Mouse (Mus musculus) frontal cortex, postnatal 25 days (tissue): ENCODE data around the gene Usp35.

ENCODE experiments used
- DNase-seq, 2 experiments: peaks; one replicate each; pipeline ENCODE4 v3.0.0; 2022; ENCODE audit warnings: low spot score in 2 of 2

The Usp35 gene

DNA sequence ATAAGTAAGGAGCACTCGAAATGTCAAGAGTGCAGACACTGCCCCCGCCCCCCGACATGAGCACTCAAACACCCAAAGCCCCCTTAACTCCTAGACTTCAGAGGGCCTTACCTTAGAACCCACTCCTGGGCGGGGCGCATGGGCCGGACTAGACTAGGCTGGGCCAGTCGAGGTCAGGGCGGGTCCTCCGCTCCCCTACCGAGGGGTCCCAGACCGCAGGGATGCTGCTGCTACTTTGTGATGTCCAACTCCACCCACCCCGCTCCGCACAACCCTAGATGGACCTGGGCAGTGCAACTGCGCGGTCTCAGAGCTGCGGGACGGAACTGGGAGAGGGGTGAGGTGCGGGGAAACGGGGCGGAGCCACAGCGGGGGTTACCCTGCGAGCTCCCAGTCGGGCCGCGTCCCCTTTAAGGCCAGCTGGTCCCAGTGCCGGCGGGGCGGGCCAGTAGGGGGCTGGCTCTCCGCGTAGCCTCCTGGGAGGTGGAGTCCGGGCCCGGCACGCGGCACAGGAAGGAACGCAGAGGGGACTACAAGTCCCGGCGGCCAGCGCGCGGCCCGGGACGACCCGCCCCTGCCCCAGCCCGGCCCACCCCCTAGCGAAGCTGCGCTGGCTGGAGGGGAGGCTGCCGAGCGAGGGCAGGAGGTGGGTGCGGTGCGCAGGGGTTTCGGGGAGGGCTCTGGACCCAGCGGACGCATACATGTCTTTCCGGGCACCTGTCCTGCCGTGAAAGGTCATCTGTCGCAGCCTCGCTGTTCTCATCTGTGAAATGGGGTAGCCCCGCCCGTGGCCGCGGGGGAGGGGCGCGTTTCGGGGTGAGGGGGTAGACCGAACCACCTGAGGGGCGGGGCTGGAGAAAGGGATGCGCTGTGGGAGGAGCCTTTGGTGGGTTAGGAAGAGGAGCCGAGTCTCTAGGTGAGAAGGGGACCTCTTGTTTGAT, at the start of gene Usp35, which contains the start of gene Kctd21:
Gene Usp35 (minus strand): TSS at position 295 of the 941 bp plus-strand sequence.
Gene Kctd21 (plus strand): TSS at position 602 of the 941 bp plus-strand sequence.
- peak; percentile 80 to 91 for DNase-seq

DNA sequence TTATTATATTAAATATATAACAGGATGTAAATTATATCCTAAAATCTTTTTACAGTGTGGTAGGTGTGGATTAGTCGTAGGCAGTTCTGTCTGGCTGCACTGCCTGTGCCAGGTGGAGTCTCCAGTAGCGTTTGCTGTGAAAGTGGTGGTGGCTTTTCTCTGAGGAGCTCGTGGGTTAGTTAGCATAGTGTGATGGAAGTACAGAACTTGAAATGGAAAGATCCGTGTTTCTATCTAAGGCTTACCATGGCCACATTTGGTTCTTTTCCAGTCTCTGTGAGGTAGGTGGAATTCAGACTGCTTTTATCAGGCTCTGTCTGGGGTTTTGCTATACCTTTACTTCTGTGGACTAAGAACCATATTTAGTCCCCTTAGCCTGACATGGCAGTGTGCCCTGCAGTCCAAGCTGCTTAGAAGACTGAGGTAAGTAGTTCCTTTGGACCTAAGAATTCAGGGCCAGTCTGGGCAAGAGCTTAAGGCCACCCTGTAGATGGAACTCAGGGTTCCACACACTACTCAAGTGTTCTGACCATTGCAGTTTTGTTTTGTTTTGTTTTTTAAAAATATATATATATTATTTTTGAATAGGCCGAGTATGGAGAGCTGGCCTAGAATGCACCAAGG, 48.8 kb upstream of the Usp35 start:
- DNase-seq = no peak

DNA sequence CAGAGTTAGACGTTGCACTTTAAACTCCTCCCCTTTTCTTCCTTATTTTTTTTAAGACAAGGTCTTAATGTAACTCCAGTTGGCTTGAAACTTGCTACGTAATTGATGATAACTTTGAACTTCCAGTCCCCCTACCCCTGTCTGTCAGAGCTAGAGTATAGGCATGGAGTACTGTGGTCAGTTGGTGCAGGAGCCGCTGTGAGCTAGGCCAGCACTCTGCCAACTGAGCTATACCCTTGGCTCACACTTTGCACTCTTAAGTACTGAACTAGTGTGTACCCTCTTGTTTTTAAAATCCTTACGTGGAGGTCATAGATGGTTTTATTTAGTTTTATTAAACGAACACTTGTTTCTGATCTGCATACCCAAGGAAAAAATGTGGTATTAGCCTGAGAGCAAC, 47.5 kb upstream of the Usp35 start:
- no peak for DNase-seq

DNA sequence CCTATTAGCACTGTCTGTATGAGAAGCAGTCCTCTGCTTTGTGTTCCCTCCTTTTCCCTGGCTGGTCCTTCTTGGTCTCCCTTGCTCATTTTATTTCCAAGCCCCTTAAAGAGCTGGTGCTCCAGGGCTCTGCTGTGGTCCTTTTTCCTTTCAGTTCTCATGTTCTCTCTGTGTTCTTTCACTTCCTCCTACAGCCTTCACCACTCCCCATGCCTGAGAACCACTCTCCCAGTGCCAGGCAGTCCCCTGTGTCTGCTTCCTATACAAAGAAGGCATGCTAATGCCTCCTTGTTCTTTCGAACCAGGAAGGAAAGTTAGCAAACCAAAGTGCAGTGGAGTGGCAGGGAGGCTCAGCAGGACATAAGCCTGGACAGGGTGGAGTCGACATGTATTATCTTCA, 44.1 kb upstream of the Usp35 start:
- DNase-seq = no peak

DNA sequence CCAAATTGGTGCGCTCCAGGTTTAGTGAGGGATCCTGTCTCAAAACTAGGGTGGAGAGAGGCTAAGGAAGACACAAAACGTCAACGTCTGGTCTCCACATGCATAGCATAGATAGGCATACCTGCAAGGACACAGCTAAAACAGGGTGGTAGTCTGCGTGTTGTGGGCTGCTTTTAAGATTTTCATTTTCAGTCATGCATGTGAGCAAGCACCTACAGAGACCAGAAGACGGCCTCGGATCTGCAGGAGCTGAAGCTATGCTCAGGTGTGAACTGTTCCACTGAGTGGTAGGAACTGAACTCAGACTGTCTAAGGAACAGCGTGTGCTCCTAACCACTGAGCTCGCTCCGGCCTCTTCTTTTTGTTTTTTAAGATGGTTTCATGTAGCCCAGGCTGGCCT, 43.3 kb upstream of the Usp35 start:
- no peak for DNase-seq

DNA sequence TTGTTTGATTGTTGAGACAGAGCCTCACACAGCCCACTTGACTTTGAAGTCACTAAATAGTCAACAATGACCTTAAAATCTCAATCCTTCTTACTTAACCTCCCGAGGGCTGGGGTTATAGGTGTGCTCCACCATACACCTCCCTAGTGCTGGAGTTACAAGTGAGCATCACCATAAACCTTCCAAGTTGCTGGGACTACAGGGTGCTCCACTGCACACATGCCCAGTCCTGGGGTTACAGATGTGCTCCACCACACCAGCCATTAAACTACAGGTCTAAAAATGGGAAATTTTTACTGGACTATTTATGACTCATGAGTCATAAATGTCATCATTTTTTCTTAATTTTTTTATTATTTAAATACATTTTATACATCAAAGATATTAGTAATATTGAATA, 34.1 kb upstream of the Usp35 start:
- no peak for DNase-seq

DNA sequence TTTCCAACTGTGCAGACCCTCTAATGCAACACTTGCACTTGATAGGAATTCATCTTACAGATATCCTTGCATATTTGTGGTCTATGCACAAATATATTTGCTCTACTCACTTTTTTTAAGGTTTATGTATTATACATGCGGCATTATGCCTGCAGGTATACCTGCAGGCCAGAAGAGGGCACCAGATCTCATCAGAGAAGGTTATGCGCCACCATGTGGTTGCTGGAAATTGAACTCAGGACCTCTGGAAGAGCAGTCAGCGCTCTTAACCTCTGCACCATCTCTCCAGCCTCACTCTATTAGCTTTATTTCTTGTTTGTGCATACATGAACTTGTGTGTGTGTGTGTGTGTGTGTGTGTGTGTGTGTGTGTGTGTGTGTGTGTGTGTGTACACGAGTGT, 29.6 kb upstream of the Usp35 start:
- no peak for DNase-seq

DNA sequence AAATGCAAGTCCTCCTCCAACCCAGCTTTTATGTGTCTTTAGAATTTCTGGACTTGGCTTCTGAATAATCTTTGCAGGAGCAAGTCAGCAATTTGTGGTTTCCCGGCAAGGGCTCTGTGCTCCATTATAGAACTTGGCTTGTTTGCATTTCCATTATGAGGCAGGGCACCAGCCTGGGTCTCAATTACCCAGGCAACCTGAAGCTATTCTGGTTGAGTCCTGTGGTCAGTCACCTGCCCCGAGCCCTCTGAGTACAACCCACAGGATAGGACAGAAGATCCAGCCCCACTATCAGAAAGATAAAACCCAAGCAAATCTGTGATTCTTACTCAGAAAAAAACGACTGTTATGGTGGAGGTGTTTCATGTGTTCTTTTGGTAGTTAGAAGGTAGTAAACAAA, 29.1 kb upstream of the Usp35 start:
- no peak for DNase-seq

DNA sequence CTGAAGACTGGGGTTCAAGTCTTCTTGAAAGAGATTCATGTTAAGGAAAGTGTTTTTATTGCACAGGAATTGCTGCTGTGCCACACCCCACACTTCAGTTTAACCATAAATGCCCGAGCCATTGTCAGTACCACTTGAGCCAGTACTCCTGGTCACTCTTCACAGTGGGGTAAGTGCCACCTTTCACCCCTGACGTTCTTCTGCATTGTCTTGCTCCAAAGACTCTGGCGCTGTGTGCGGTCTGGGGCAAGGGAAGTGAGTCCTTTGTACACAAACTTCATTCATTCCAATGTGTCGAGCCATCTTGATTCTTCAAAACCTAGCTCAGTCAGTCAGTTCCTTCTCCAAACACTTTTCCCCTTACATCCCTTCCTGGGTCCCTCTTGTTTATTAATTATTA, 28.3 kb upstream of the Usp35 start:
- DNase-seq = no peak

DNA sequence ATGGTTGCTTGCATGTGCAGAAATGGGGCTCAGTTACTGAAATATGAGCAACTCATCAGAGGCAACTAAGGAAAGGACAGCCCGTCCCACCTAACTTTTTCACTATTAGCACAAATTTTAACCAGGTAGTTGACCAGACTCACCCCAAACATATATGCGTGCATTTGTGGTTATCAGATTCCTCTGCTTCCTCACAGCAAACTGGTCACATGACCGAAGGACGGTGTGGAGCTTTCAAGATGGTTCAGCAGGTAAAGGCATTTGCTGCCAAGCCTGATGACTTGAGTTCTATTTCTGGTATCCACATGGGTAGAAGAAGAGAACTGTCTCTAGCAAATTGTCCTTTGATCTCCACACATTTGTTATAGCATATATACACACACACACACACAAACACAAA, 26.5 kb upstream of the Usp35 start:
- no peak for DNase-seq

DNA sequence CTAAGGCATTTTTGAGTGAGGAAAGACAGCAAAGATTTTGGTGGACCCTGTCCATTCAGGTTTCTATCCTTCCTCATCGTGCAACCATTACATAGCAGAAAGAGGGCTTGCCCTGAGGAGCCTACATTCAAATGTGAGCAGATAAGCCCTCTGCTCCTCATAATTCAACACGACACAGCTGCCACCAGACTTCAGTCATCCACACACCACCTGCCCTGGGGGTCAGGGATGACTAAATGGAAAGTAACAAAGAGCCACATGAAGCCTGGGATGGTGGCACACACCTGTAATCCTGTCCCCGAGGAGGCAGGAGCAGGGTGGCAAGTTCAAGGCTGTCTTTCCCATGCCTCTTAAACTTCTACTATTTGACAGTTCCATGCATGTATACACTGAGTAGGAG, 26.0 kb upstream of the Usp35 start:
- DNase-seq = no peak

DNA sequence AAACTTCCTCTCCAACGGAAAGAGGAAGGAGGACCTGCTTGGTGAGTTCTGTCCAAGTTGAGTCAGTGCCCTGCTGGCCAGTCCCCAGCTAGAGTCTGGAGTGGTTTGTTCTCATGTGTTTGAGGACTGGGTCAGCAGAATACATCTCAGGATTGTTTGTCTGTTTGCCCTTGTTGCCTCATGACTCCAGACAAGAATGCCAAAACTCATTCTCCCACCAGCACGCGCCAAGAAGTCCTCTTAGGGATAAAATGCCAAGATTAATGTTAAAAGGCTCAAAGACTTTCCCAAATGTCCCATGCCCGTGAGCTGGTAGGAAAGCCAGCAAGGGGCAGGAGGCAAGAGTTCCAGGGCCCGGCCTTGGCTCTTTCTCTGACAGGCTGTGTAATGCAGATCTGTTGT, 25.1 kb upstream of the Usp35 start:
- no peak for DNase-seq

DNA sequence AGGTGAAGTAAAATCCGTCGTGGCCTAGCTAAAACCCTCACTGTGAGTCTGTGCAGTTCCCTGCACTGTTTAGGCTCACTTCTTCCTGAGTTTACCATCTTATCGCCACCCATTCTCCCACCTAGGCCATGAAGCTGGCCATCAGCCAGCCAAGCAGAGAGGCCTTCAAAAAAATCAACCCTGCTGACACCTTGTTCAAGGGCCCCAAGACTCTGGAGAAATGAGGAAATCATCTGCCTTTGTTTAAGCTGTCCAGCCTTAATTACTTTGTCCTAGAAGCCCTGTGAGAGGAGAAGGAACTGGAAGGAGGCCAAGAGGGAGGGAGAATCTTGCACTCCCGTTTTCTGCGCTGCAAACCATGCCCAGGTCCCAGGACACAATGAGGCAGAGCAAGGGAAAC, 24.4 kb upstream of the Usp35 start:
- DNase-seq = no peak

DNA sequence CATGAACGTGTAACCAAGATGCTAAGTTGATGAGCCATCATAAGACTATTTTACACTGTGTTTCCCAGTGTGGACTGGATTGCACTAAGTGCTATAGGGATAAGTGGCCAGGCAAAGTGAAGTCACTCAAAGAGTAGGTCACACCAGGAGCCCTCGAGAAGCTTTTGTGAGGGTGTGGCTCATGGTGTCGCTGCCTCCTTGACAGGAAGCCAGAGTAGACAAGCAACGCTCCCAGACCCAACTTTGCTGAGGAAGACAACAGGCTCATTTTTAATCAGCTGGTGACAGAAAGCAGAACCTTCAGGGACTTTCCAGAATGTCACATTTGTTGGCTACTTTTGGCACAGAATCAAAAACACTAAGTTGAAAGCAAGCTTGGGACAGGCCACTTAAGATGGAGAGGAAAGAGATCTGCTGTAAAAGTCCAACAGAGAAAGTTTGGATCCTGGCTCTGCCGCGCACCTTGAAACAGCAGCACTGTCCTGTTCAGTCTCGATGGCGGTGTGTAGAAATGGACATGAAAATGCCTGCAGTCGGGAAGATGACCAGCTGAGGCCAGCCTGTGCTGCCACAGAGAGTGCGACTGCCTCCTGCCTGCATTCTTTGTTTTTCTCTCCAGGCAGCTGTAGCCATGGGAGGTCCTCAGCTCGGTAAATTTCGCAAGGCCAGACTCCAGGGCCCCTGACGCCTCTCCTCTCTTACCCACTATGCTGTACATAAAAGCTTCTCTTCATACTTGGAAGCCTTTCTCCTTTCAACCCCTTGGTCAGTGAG, 23.4 kb upstream of the Usp35 start:
- DNase-seq = no peak

DNA sequence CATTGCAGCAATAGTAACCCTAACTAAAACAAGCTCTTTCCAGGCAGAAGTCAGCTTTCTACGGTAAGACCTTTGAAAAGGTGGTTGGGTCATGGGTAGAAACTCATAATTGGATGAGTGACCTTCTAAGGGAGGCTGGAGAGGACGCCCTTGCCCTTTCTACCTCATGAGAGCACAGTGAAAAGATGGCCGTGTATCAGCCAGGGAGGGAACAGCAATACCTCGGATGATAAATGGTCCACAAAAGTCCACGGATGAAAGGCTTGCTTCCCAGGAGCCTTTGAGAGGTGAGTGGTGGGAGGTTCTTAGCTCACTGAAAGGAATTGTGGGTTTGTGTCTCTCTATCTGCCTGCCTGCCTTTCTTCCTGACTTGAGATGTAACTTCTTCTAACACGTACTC, 21.5 kb upstream of the Usp35 start:
- DNase-seq = no peak

DNA sequence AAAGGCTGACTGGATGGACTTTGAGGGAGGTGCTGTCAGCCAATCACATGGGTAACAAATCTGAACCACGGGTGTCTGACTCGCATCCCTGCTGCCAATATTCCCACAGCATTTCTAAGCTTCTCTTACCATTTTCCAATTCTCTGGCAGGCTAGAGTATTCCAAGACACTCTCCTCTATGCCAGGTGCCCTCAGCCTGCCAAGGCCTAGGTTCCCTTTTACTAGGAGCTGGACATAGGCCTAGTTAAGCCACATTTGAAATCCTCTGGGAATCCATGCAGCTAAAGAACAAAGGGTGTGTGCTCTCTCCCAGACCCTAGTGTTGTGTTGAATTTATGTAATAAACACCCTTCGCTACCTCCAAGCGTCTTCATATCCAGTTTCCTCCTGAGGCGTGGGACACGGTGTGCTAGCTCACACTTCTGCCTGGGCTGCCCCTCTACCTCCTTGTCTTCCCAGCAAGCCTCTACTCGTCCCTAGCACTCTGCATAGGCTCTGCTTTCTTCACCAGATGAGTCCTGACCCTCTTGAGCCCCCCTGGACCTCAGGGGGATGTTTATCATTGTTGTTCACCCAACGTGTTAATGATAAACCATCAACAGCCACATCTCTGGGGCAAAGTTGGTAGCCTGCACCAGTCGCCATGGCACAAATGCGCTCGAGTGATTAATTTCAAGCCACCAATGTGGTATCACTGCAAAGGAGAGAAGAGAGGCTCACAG, 20.1 kb upstream of the Usp35 start:
- no peak for DNase-seq

DNA sequence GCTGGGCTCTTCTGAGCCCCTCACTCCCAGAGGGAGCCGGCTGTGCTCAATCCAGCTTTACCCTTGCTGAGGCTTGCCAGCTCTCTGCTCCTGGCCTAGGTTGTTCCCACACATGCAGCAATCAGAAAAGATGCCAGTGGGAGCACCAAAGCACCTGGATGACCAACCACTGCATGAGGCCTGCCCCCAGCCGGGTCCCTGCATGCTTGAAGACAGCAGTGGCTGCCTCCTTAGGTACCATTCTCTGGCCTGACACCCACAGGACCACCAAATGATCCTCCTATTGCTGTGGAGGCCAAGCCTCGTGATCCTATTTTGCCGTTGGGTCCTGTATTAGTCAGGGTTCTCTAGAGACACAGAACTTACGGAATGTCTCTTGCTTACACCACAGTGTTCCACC, 19.1 kb upstream of the Usp35 start:
- DNase-seq = no peak

DNA sequence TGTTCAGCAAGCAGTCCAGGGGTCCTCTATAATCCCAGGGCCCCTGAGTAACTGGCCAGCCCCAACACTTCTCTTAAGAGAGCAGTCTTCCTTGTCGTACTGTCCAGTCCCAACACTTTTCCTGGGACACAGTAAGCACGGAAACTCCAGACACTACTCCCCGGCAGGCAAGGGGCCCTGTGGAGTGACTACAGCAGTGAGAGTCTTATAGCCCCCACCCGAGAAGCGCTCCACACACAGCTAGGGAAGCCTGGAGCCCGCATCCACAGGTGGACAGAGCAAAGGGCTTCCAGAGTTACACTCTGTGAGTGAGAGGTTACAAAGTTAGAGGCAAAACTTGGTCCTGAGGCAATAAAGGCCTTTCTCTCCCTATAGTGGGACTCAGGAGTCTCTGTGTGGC, 17.6 kb upstream of the Usp35 start:
- no peak for DNase-seq

DNA sequence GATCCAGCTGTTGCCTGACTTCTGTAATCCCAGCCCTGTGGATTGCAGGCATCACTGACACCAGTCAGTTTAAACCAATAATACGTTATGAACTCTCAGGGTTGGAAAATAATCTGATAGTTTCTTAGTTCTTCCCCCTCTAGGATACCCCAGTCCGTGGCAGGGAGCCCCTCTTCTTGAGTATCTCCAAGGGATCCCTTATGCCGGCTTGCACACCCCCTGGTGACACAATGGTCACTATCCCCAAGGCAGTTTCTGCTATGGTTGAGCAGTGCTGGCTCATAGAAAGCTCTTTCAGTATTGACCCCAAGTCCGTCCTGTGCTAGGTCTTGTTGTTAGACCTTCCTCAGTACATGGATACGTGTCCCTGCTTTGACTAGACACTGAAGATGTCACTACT, 17.0 kb upstream of the Usp35 start:
- DNase-seq = no peak

DNA sequence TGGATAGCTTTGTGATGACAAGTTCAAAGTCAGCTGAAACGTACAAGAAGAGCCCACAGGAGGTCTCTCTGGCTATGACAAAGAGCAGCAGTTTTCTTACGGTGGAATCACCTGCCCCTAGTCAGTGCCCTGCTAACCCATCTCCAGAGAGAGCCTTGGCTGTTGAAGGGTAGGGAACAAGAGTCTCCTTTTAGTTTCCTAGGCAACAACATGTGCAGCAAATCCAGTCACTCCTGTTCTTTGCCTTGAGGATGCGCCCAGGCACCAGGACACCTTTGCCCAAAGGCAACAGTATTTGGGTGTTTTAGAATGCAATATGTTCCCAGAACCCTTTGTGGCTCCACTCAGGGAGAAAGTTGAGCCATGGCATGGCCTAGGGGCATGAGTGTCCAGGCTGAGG, 16.5 kb upstream of the Usp35 start:
- DNase-seq = no peak

DNA sequence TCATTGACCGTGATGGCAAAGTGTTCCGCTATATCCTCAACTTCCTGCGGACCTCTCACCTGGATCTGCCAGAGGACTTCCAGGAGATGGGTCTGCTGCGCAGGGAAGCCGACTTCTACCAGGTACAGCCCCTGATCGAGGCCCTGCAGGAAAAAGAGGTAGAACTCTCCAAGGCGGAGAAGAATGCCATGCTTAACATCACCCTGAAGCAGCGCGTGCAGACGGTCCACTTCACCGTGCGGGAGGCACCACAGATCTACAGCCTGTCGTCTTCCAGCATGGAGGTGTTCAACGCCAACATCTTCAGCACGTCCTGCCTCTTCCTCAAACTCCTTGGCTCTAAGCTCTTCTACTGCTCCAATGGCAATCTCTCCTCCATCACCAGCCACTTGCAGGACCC, 15.6 kb upstream of the Usp35 start:
- DNase-seq = no peak

DNA sequence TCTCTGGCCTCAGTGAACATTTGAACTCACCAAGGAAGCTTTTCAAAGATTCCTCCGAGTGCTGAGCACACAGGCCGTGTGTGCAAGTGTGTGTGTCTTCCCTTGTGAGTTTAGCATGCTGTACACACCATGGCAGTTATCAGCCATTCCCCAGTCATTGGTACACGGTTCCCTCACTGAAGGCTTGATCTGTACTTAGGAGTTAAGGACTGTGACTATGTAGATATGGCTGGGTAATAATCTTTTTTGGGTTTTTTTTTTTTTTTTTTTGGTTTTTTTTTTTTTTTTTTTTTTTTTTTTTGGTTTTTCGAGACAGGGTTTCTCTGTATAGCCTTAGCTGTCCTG, 15.0 kb upstream of the Usp35 start:
- DNase-seq = no peak
